Mouse (Mus musculus) kidney, embryonic 15.5 days (tissue): ENCODE measurements around the gene Arpc1a. TPM values are rescaled to one million over a fixed set of nuclear protein-coding genes. Genes with fewer than 3 reads are reported as not detected.
"Not testable (repeated sequence)": the region's sequence is repeated elsewhere in the genome, so short reads cannot be mapped to it uniquely, and the experiment has no call there.

Source experiments
- ATAC-seq: fragments of 200-750 bp; cut with Nextera tagmentation; replicated peaks from 2 replicates; pipeline ENCODE4 v1.8.0; 2017; ENCODE audit warnings: moderate TSS enrichment; ENCODE audit not compliant: low FRiP score
- H3K27ac ChIP-seq: fragments of 300-500 bp; sonication (generic); 2 replicates; pipeline ENCODE4 v1.5.1; 2015; ENCODE audit warnings: mild to moderate bottlenecking, inconsistent platforms
- H3K27me3 ChIP-seq: fragments of 300-500 bp; sonication (generic); 2 replicates; pipeline ENCODE4 v1.6.1; 2015; ENCODE audit warnings: inconsistent platforms
- H3K36me3 ChIP-seq: fragments of 300-500 bp; sonication (generic); 2 replicates; pipeline ENCODE4 v1.6.1; 2015; ENCODE audit warnings: inconsistent platforms
- H3K4me1 ChIP-seq: fragments of 300-500 bp; sonication (generic); 2 replicates; pipeline ENCODE4 v1.6.1; 2015; ENCODE audit warnings: inconsistent platforms
- H3K4me2 ChIP-seq: fragments of 300-500 bp; sonication (generic); 2 replicates; pipeline ENCODE4 v1.6.1; 2015; ENCODE audit warnings: moderate library complexity, mild to moderate bottlenecking, inconsistent platforms
- H3K4me3 ChIP-seq: fragments of 300-500 bp; sonication (generic); replicated peaks from 2 replicates; pipeline ENCODE4 v1.5.1; 2015; ENCODE audit warnings: mild to moderate bottlenecking, inconsistent platforms
- H3K9ac ChIP-seq: fragments of 300-500 bp; sonication (generic); 2 replicates; pipeline ENCODE4 v1.6.1; 2015; ENCODE audit warnings: mild to moderate bottlenecking, inconsistent platforms
- H3K9me3 ChIP-seq: fragments of 300-500 bp; sonication (generic); replicated peaks from 2 replicates; pipeline ENCODE4 v1.6.1; 2016; ENCODE audit warnings: inconsistent platforms
- WGBS: fragments of 180-500 bp; shearing (Covaris S2); methylation state at CpG from one replicate; pipeline ENCODE4 v1.1.7; 2015; ENCODE audit warnings: mixed read lengths; 5-methylcytosine and 5-hydroxymethylcytosine counted together
- polyA plus RNA-seq: library from polyadenylated mRNA; unstranded; fragments of >200 nt; fragmentation: Nextera tagmentation; extraction: Ambion mirVana; gene quantifications from 2 replicates; pipeline ENCODE4 v1.2.1, GENCODE M21; 2015

The Arpc1a gene
- polyA plus RNA-seq, 1 experiment from 2014 or later: 140 TPM

GRCm38 (mm10) chr5:145081866-145082613 is 1.6 kb upstream of the Arpc1a start:
- Histone ChIP-seq H3K4me1 (peaks cover 15% of the 10 kb centered on the region), H3K9me3 (no peaks in the 10 kb centered on the region), H3K4me2 (no peak overlapping the region), H3K27ac (no peak overlapping the region), H3K4me3 (no peak overlapping the region), H3K9ac (no peak overlapping the region), H3K27me3 (no peaks in the 10 kb centered on the region), H3K36me3 (0 out of 2 replicates have a peak, but pooled peaks cover 6% of the 10 kb centered on the region)
- WGBS: 87% methylated on average over 10 of the region's 10 CpGs
- ATAC-seq: no peak

DNA sequence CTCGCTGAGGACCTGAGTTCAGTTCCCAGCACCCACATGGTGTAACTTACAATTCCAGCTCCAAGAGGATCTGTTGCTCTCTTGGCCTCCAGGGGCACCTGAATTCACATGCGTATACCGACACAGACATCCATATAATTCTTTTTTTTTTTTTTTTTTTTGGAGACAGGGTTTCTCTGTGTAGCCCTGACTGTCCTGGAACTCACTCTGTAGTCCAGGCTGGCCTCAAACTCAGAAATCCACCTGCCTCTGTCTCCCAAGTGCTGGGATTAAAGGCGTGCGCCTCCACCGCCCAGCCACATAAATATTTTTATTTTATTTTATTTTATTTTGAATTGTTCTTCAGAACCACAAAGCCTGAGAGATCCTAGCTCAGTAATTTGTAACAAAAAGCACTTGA is 429 bp upstream of the Arpc1a start:
- H3K9me3 ChIP-seq, H3K27me3 ChIP-seq: not testable (repeated sequence)
- peak overlapping the region; percentile 95 for H3K4me3 ChIP-seq
- peaks cover 15% of the 10 kb centered on the region for H3K4me1 ChIP-seq
- peak overlapping the region; percentile 78 for H3K4me2 ChIP-seq
- H3K9ac ChIP-seq: peak overlapping the region; percentile 99
- WGBS: 50% methylated on average over 6 of the region's 6 CpGs
- peak; percentile 14; the same call in 1 of the 2 replicates for ATAC-seq
- peaks cover 14% of the 10 kb centered on the region; the same call in 1 of the 2 replicates for H3K36me3 ChIP-seq
- peak overlapping the region; percentile 79 for H3K27ac ChIP-seq

DNA sequence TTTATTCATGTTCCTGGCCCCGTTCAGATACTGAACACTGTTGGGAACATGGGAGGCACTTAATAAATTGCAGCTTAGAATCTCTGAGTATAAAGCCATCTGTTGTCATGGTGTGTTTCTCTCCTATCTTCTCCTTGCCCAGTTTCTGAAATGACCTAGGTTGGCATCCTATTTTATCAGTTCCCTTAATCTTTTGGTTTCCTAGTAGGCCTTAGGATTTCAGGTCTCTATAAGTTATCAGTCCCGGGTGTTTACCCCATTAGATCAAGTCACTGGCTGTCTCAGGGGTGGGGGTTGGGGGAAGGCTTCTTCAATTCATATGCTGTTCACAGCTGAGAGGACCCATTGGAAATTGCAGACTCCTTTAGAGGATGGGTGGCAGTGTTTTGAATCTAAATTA is 1.2 kb downstream of the Arpc1a start:
- Histone ChIP-seq H3K9ac (peak overlapping the region; percentile 99), H3K4me3 (peak overlapping the region; percentile 95), H3K4me1 (peaks cover 15% of the 10 kb centered on the region), H3K27me3 (no peaks in the 10 kb centered on the region), H3K36me3 (peaks cover 21% of the 10 kb centered on the region; the same call in 1 of the 2 replicates), H3K4me2 (peak overlapping the region; percentile 78), H3K9me3 (no peaks in the 10 kb centered on the region), H3K27ac (no peak overlapping the region)
- WGBS: 66% methylated on average over 2 of the region's 2 CpGs
- ATAC-seq: no peak

DNA sequence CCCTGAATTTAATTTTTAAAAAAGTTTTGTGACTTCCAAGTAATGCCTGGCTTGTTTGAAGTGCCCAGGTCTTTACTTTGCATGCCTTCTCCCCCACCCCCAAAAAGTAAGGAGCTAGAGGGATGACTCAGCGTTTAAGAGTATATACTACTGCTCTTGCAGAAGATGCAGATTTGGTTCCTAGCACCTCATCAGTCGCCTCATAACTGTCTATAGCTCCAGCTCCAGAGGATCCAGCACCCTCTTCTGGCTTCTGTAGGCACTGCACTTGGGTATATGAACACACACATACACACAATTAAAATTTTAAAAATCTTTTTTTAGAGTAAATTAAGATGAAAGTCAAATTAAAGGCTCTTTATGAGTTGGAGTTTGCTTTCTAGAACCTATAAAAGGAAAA is 4.6 kb downstream of the Arpc1a start:
- peaks cover 15% of the 10 kb centered on the region for H3K4me1 ChIP-seq
- no peak overlapping the region for H3K9ac ChIP-seq
- ATAC-seq: no peak
- peaks cover 43% of the 10 kb centered on the region for H3K36me3 ChIP-seq
- no peaks in the 10 kb centered on the region for H3K9me3 ChIP-seq
- no peak overlapping the region for H3K4me2 ChIP-seq
- no peak overlapping the region for H3K27ac ChIP-seq
- H3K27me3 ChIP-seq: no peaks in the 10 kb centered on the region
- no peak overlapping the region for H3K4me3 ChIP-seq
- WGBS: 93% methylated on average over 2 of the region's 2 CpGs

GRCm38 (mm10) chr5:145089878-145090277 is 6.2 kb downstream of the Arpc1a start:
- Histone ChIP-seq H3K36me3 (peaks cover 60% of the 10 kb centered on the region), H3K27ac (no peak overlapping the region), H3K9ac (no peak overlapping the region), H3K4me3 (no peak overlapping the region), H3K9me3 (no peaks in the 10 kb centered on the region), H3K27me3 (no peaks in the 10 kb centered on the region), H3K4me1 (peaks cover 4% of the 10 kb centered on the region), H3K4me2 (no peak overlapping the region)
- 92% methylated on average over 3 of the region's 3 CpGs for WGBS
- ATAC-seq: no peak

DNA sequence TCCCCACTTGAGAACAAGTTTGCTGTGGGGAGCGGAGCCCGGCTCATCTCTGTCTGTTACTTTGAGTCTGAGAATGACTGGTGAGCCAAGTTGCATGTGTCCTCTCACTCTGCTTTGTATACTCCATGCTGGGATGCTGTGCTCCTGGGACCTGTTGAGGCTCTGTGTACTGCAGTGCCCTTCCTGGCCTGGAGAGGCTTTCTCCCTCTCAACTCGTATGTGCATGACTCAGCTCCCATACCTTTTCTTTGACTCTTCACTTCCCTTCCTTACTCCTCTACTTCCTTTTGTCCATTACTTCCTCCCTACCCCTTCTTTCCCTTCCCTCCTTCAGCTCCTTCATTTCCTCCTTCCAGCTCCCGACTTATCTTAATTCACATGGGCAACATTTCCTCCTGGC is 12.6 kb downstream of the Arpc1a start:
- ATAC-seq: no peak
- WGBS: 82% methylated on average over 4 of the region's 4 CpGs
- no peaks in the 10 kb centered on the region for H3K27me3 ChIP-seq
- H3K4me3 ChIP-seq: no peak overlapping the region
- no peaks in the 10 kb centered on the region for H3K9me3 ChIP-seq
- H3K36me3 ChIP-seq: peaks cover 99% of the 10 kb centered on the region
- no peaks in the 10 kb centered on the region for H3K4me1 ChIP-seq
- no peak overlapping the region for H3K27ac ChIP-seq
- H3K4me2 ChIP-seq: no peak overlapping the region
- no peak overlapping the region for H3K9ac ChIP-seq

- WGBS: 93% methylated on average over 10 of the region's 10 CpGs
- H3K36me3 ChIP-seq: peaks cover 99% of the 10 kb centered on the region
Measured at GRCm38 (mm10) chr5:145098340-145098821, 14.8 kb downstream of the Arpc1a start.

DNA sequence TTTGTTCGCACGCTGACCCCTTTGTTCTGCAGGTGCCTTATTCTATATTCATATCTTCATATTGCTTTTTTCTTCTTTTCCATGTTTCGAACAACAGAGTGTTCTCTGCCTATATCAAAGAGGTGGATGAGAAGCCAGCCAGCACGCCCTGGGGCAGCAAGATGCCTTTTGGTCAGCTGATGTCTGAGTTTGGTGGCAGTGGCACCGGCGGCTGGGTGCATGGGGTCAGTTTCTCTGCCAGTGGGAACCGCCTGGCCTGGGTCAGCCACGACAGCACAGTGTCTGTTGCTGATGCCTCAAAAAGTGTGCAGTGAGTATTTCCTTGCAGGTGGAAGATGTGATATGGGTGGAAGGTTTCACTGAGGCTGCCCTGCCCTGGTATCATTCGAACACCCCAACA is 17.3 kb downstream of the Arpc1a start:
- Histone ChIP-seq H3K27me3 (no peaks in the 10 kb centered on the region), H3K9me3 (no peaks in the 10 kb centered on the region), H3K4me1 (no peaks in the 10 kb centered on the region), H3K4me2 (no peak overlapping the region), H3K27ac (no peak overlapping the region), H3K4me3 (no peak overlapping the region), H3K36me3 (peaks cover 99% of the 10 kb centered on the region), H3K9ac (no peak overlapping the region)
- no peak for ATAC-seq
- 95% methylated on average over 9 of the region's 9 CpGs for WGBS

More at GRCm38 (mm10) chr5:145098340-145098821, 14.8 kb downstream of the Arpc1a start:
- Histone ChIP-seq H3K9ac (no peak overlapping the region), H3K4me1 (no peaks in the 10 kb centered on the region), H3K27ac (no peak overlapping the region), H3K4me3 (no peak overlapping the region), H3K27me3 (no peaks in the 10 kb centered on the region), H3K4me2 (no peak overlapping the region), H3K9me3 (no peaks in the 10 kb centered on the region)
- ATAC-seq: no peak

DNA sequence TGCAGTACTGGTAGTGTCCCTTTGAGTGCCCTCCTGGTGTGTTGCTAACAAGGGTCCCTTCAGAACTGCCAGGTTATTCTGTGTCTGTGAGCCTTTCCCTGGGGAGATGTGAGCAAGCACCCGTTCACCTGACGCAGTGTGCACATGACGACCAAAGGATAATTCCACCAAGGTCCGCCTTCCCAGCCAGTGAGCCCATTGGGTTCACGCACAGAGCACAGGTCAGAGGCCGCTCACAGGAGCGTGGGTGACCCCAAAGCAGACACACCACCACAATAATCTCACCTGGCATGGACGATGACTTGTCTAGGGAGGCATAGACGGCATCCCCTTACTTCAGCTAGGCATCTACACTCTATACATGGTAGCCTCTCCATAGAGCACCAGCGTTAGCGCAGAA is 17.8 kb downstream of the Arpc1a start:
- not testable (repeated sequence) for H3K9ac ChIP-seq, H3K9me3 ChIP-seq, H3K4me2 ChIP-seq, H3K4me3 ChIP-seq, H3K27ac ChIP-seq, H3K27me3 ChIP-seq, ATAC-seq, H3K4me1 ChIP-seq
- 95% methylated on average over 11 of the region's 11 CpGs for WGBS
- H3K36me3 ChIP-seq: peaks cover 99% of the 10 kb centered on the region

GRCm38 (mm10) chr5:145102706-145103105 is 19.1 kb downstream of the Arpc1a start:
- 92% methylated on average over 4 of the region's 4 CpGs for WGBS
- Histone ChIP-seq H3K4me3 (no peak overlapping the region), H3K4me2 (no peak overlapping the region), H3K9ac (no peak overlapping the region), H3K27ac (no peak overlapping the region), H3K9me3 (no peaks in the 10 kb centered on the region), H3K27me3 (no peaks in the 10 kb centered on the region), H3K36me3 (peaks cover 99% of the 10 kb centered on the region), H3K4me1 (no peaks in the 10 kb centered on the region)
- no peak for ATAC-seq

DNA sequence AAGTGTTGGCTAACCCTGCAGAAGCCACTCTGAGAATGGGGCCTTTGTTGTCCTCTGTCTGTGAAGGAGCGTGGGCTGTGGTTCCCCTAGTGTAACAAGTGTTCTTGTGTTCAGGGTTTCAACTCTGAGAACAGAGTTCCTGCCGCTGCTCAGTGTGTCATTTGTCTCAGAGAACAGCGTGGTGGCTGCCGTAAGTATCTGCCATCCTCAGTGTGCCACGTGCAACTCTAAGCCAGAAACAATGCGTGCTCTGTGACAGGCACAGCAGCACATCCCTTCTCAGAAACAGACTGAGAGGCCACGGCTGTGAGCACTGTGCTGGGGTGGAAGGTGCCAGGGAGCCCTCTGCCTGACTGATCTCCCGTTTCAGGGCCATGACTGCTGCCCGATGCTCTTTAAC is 20.7 kb downstream of the Arpc1a start:
- no peak for ATAC-seq
- H3K27ac ChIP-seq: no peak overlapping the region

DNA sequence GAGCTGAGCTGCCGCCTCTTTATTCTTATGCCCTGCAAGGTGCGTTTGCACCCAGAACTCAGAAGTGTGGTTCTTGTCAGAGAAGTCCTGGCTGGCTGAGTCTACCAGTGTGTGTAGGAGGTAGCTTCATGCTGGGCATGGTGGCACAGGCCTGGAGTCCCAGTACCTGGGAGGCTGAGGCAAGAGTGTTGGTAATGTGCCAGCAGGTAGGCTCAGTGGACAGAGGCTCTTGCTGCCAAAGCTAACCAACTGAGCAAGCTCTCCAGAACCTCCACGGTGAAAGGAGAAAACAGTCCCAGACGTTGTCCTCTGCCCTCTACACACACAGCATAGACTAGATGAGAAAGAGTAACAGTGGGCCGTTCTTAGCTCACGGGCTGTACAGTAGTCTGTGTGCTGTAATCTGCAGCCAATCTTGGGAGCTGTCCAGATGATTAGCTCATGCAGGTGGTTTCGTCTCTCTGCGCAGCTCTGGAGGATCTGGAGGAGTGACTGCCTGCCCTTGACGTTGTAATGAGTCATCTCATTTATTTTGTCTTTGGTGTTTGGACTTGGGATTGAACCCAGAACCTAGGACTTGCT is 22.2 kb downstream of the Arpc1a start:
- H3K4me1 ChIP-seq: no peaks in the 10 kb centered on the region
- H3K27ac ChIP-seq: no peak overlapping the region
- no peak overlapping the region for H3K9ac ChIP-seq
- no peaks in the 10 kb centered on the region for H3K9me3 ChIP-seq
- ATAC-seq: no peak
- H3K4me3 ChIP-seq: no peak overlapping the region
- 88% methylated on average over 9 of the region's 9 CpGs for WGBS
- H3K4me2 ChIP-seq: no peak overlapping the region
- H3K27me3 ChIP-seq: no peaks in the 10 kb centered on the region
- peaks cover 97% of the 10 kb centered on the region for H3K36me3 ChIP-seq

More for the DNA sequence above, 20.7 kb downstream of the Arpc1a start:
- WGBS: 92% methylated on average over 9 of the region's 9 CpGs
- Histone ChIP-seq H3K27me3 (no peaks in the 10 kb centered on the region), H3K9ac (no peak overlapping the region), H3K36me3 (peaks cover 97% of the 10 kb centered on the region), H3K4me3 (no peak overlapping the region), H3K9me3 (no peaks in the 10 kb centered on the region), H3K4me2 (no peak overlapping the region), H3K4me1 (no peaks in the 10 kb centered on the region)
